Mouse (Mus musculus): ENCODE results near the gene Dgkh.

DNA sequence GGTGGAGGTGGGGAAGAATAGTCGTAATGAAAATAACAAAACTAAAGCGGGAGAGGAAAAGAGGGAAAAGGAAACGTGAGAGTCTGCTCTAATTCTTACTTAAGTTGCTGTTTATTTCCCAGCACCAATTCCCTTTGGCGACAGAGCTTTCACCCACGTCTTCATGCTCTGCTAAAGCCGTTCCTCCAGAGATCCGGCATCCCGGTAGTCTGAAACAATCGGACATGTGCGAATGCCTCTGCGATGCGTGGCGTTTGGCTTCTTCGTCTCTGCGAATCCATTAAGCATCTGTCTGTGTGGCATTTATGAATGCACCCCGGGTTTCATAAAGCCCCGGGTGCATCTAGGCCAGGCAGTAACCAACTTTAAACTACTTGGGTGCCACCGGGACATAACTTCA is 44.6 kb upstream of the Dgkh start:
- no peak for TF ChIP-seq CTCF (IDR thresholded peaks at IDR 0.05; ENCODE audit: low read depth)
- no peak for TF ChIP-seq EP300 (optimal IDR thresholded peaks at IDR 0.05)

Data from stomach, postnatal 0 days (tissue).